Mouse (Mus musculus) liver, adult 2 months (tissue): ENCODE measurements around the gene Bhmt.
"Not testable (repeated sequence)": the region's sequence is repeated elsewhere in the genome, so short reads cannot be mapped to it uniquely, and the experiment has no call there.

ENCODE experiments used
- CTCF ChIP-seq: fragments of 200-500 bp; IDR thresholded peaks from 2 replicates; pipeline ENCODE4 v1.5.1; 2011; ENCODE audit warnings: low read depth, low read length, control low read depth
- POLR2A ChIP-seq: fragments of 200-500 bp; IDR thresholded peaks from 2 replicates; pipeline ENCODE4 v1.6.1; 2011; ENCODE audit warnings: low read length, control low read depth; ENCODE audit not compliant: insufficient read depth; ENCODE audit errors: extremely low read depth

- TF ChIP-seq POLR2A, CTCF: not testable (repeated sequence)
These were observed 55.2 kb downstream of the Bhmt start for GRCm38 (mm10) chr13:93582526-93582925.
